Mouse (Mus musculus): Measurements from ENCODE around the gene Prm1. TPM values are rescaled to one million over a fixed set of nuclear protein-coding genes. Genes with fewer than 3 reads are reported as not detected.

The Prm1 gene
- 0.72 and 1.1 TPM in 2 replicates for polyA plus RNA-seq (2012; rRNA removed; ENCODE audit: low replicate concordance)

DNA sequence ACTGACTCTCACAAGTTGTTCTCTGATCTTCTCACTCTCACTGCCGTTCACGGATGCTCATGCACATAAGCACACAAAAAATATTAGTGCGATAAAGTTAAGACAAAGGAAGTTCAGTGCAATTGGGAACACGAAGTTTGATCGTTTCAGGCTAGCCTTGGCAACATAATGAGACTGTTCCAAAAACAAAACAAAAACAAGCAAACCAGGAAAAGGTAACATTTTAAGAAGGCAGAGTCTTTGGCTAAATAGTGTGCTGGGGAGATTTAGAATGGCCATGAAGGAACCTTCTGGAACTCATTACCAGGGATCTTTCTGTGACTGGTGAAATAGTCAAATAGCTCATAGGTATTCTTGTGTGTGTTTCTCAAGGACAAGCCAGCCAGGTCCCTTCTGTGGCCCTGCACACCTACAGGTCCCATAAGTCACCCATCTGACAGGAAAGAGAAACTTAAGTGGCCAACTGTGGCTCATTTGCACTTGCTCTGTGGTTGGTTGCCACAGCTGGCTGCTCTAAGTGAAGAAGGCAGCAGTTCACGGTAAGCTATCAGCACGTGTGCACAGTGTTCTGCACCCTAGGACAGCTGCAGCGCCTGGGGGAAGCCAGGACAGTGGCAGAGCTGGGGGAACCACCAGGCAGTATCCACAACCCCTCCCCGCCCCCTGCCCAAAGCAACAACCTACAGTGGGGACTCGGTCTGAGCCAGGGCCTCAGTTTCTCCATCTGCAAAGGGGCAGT lies at the start of gene Prm1:
TSS of gene Prm1 (minus strand) at position 51 of the 739 bp plus-strand sequence.

DNA sequence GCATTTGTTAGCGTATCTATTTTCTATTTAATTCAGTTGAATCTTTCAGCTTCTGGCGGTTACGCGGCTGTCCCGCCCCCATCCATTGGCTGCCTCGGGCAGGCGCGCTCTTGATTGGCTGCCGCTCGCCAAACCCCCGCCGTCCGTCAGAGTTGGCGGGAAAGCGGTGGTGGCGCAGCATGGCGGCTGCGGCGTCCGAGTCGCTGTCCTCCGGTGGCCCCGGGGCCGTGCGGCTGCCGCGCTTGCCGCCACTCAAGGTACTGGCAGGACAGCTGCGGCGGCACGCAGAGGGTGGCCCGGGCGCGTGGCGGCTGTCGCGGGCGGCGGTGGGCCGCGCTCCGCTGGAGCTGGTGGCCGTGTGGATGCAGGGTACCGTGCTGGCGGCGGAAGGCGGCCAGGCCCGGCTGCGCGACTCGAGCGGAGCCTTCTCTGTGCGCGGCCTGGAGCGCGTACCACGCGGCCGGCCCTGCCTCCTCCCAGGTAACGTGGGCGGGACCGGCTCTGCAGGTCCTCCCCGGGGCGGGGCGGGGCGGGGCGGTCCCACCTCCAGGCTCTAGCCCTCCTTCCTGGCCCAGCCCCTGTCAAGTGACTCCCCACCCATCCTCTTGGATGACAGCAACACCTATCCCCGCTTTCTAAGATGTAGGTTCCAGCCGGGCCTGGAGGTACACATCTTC lies 29.4 kb upstream of the Prm1 start, which contains the start of gene Rmi2:
TSS of gene Rmi2 (plus strand) at position 149 of the 677 bp plus-strand sequence.

DNA sequence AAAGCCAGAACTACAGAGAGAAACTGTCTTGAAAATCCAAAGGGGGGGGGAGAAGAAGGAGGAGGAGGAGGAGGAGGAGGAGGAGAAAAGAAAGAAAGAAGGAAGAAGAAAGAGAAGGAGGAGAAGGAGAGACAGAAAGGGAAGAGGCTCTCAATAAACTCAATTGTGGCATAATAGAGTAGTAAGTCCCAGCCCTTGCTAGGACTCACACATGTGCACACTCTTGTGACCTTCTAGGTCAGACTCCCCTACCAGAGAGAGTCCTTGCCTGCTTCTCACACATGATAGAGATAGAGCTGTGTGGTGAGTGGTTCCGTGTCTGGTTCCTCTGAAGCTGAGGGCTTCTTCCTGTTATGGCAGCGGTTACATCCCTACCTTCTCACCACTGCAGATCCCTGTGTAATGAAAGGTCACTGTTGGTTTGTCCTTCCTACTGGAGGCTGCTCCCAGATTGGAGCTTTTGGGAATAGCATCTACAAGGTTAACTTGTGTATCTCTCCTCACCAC lies 7.3 kb upstream of the Prm1 start, which contains the start of gene Gm11172:
TSS of gene Gm11172 (plus strand) at position 51 of the 507 bp plus-strand sequence.

DNA sequence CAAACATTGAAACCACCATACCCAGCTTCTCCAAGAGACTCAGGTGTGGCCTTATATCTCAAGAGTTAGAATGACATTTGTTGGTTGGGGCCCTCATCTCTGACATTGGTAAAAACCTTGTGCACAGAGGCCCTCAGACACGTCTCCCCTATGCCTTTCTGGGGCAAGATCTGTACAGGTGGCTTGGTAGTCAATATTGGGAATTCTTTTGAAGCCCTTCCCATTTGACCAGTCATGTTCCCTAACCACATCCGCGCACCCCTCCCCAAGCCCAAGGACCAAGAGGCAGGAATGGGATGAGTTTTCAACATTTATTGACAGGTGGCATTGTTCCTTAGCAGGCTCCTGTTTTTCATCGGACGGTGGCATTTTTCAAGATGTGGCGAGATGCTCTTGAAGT lies 9.6 kb downstream of the Prm1 start, which contains the start of gene Prm2:
TSS of gene Prm2 (minus strand) at position 101 of the 400 bp plus-strand sequence.

DNA sequence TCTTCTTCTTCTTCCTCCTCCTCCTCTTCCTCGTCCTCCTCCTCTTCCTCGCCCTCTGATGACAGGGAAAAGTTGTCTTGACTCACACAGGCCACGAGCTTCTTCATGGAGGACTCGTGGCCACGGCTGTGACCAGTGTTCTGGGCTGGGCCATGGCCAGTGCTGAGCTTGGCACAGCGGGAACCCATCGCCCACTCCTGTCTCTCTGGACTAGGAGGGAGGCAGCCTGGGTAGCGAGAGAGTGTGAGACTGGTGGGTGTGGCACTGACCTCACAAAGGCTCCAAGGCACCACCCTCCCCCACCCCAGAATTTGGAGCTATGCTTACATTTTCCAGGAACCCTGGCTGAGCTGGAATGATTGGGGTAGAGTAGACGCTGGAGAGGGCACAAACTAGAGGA lies 14.9 kb downstream of the Prm1 start, which contains the start of gene Prm3:
TSS of gene Prm3 (minus strand) at position 213 of the 400 bp plus-strand sequence.

DNA sequence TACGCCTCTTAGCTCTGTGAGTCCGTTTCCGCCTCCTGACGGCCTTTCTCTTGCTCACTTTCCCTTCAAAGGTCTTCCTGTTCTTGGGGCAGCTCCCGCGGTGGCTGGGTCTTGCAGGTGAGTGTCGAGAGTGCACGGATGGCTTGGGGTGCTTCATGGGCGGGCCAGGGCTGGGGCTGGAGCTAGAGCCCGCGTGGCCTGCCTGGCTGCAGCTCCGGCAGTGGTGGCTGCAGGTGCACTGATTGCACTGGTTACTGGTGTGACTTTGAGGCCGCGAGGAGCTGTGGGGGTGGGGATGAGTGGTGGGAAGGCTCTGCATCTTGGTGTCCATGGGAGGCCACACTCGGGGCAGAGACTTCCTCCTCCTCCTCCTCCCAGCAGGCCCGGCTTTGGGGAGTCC lies 17.4 kb downstream of the Prm1 start, which contains the start of gene Tnp2:
TSS of gene Tnp2 (minus strand) at position 390 of the 400 bp plus-strand sequence.

DNA sequence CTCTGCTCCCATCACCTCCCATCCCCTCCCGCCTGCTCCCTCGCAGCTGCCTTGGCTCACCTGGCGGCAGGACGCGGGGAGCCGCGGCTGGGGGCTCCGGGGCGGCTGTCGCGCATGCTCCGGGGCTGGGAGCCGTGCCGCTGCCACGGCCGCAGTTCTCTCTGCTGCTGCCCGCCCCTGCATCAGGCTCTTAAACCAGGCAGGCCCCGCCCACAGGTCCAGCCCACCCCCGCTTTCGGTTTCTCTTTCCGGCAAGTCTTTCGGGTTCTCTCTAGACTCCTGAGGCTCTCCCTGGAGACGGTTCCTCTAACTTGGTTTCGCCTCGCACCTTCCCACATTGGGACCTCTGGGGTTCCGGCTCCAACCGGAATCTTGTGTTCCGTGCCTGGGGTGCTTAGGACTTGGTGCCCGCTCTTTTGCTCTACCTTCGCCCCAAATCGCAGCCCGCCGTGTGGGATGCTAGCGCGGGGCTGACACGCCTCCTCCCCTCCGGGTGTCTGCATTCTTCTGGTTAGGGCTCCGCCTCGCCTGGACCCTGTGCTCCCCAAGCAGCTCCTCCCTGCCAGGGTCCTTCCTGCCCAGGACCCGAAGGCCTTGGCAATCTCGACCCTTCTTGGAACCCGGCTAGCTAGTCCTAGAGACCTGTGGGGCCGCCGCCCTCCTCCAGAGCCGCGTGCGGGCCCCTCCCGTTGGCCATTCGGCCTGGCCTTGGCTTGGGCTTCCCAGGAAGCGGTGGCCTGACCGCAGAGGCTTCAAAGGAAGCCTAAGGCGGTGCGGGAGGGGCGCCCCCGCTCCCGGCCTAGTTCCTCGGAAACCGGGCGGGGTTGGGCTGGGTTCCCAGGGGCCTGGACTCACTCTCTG lies 20.0 kb downstream of the Prm1 start, which contains the start of gene Socs1:
TSS of gene Socs1 (minus strand) at position 166 of the 861 bp plus-strand sequence.

Other genes with a start within 250 kb of the Prm1 start
- gene Socs1, start 20.3 kb downstream of the Prm1 start, polyA plus RNA-seq (2012; rRNA removed; ENCODE audit: low replicate concordance) = 10.4 and 43.0 TPM in 2 replicates
- 0.99 and 1.8 TPM in 2 replicates for gene Tnp2, start 17.2 kb downstream of the Prm1 start, polyA plus RNA-seq (2012; rRNA removed; ENCODE audit: low replicate concordance)
- gene Prm3, start 14.9 kb downstream of the Prm1 start, polyA plus RNA-seq (2012; rRNA removed; ENCODE audit: low replicate concordance) = not detected in 2 replicates
- 0.68 and 1.0 TPM in 2 replicates for gene Prm2, start 9.7 kb downstream of the Prm1 start, polyA plus RNA-seq (2012; rRNA removed; ENCODE audit: low replicate concordance)
- not detected in 2 replicates for gene Gm11172, start 7.1 kb upstream of the Prm1 start, polyA plus RNA-seq (2012; rRNA removed; ENCODE audit: low replicate concordance)
- 0.63 and 4.0 TPM in 2 replicates for gene Rmi2, start 29.2 kb upstream of the Prm1 start, polyA plus RNA-seq (2012; rRNA removed; ENCODE audit: low replicate concordance)

Measured in mammary gland, adult 2 months (tissue).